Mouse (Mus musculus): Measurements from ENCODE around the gene Sgip1. TPM values are rescaled to one million over a fixed set of nuclear protein-coding genes. Genes with fewer than 3 reads are reported as not detected.

Sgip1 gene
- polyA plus RNA-seq, 1 experiment from 2014 or later: 8.6 TPM

GRCm38 (mm10) chr4:102959409-102959808 lies 218.3 kb downstream of the Sgip1 start:
- Histone ChIP-seq H3K27ac (ENCODE audit: low read length) (no peak overlapping the region), H3K9me3 (ENCODE audit: low read length) (no peaks in the 10 kb centered on the region), H3K4me3 (ENCODE audit: low read length) (no peak overlapping the region), H3K9ac (replicated peaks; ENCODE audit: low read length) (no peak overlapping the region), H3K4me2 (replicated peaks; ENCODE audit: low read depth, low read length) (no peak overlapping the region), H3K27me3 (ENCODE audit: insufficient read depth, low read length) (no peaks in the 10 kb centered on the region), H3K36me3 (ENCODE audit: insufficient read depth, low read length) (no peaks in the 10 kb centered on the region), H3K4me1 (ENCODE audit: insufficient read depth, low read length) (no peaks in the 10 kb centered on the region)
- 86% methylated on average over 5 of the region's 5 CpGs for WGBS
- ATAC-seq (ENCODE audit: low FRiP score, low TSS enrichment): no peak

GRCm38 (mm10) chr4:102964174-102964573 lies 223.1 kb downstream of the Sgip1 start:
- H3K36me3 ChIP-seq (ENCODE audit: insufficient read depth, low read length): no peaks in the 10 kb centered on the region
- H3K4me1 ChIP-seq (ENCODE audit: insufficient read depth, low read length): no peaks in the 10 kb centered on the region
- ATAC-seq (ENCODE audit: low FRiP score, low TSS enrichment): no peak
- WGBS: 61% methylated on average over 3 of the region's 3 CpGs
- no peak overlapping the region for H3K9ac ChIP-seq (replicated peaks; ENCODE audit: low read length)
- H3K27ac ChIP-seq (ENCODE audit: low read length): no peak overlapping the region
- no peak overlapping the region for H3K4me3 ChIP-seq (ENCODE audit: low read length)
- no peak overlapping the region for H3K4me2 ChIP-seq (replicated peaks; ENCODE audit: low read depth, low read length)
- no peaks in the 10 kb centered on the region for H3K27me3 ChIP-seq (ENCODE audit: insufficient read depth, low read length)
- H3K9me3 ChIP-seq (ENCODE audit: low read length): no peaks in the 10 kb centered on the region

- no peak overlapping the region for H3K4me2 ChIP-seq (replicated peaks; ENCODE audit: low read depth, low read length)
- H3K27ac ChIP-seq (ENCODE audit: low read length): no peak overlapping the region
- no peak overlapping the region for H3K4me3 ChIP-seq (ENCODE audit: low read length)
- 56% methylated on average over 15 of the region's 15 CpGs for WGBS
- no peaks in the 10 kb centered on the region for H3K9me3 ChIP-seq (ENCODE audit: low read length)
- no peaks in the 10 kb centered on the region for H3K27me3 ChIP-seq (ENCODE audit: insufficient read depth, low read length)
- H3K4me1 ChIP-seq (ENCODE audit: insufficient read depth, low read length): no peaks in the 10 kb centered on the region
- H3K36me3 ChIP-seq (ENCODE audit: insufficient read depth, low read length): no peaks in the 10 kb centered on the region
- H3K9ac ChIP-seq (replicated peaks; ENCODE audit: low read length): no peak overlapping the region
- ATAC-seq (ENCODE audit: low FRiP score, low TSS enrichment): no peak
Observed at GRCm38 (mm10) chr4:102967811-102968210, 226.7 kb downstream of the Sgip1 start.

GRCm38 (mm10) chr4:102969599-102969998 lies 228.5 kb downstream of the Sgip1 start:
- 93% methylated on average over 5 of the region's 5 CpGs for WGBS
- H3K4me3 ChIP-seq (ENCODE audit: low read length): no peak overlapping the region
- no peaks in the 10 kb centered on the region for H3K36me3 ChIP-seq (ENCODE audit: insufficient read depth, low read length)
- ATAC-seq (ENCODE audit: low FRiP score, low TSS enrichment): no peak
- H3K4me1 ChIP-seq (ENCODE audit: insufficient read depth, low read length): no peaks in the 10 kb centered on the region
- no peak overlapping the region for H3K4me2 ChIP-seq (replicated peaks; ENCODE audit: low read depth, low read length)
- no peak overlapping the region for H3K9ac ChIP-seq (replicated peaks; ENCODE audit: low read length)
- H3K27me3 ChIP-seq (ENCODE audit: insufficient read depth, low read length): no peaks in the 10 kb centered on the region
- H3K9me3 ChIP-seq (ENCODE audit: low read length): no peaks in the 10 kb centered on the region
- H3K27ac ChIP-seq (ENCODE audit: low read length): no peak overlapping the region

- H3K9ac ChIP-seq (replicated peaks; ENCODE audit: low read length): no peak overlapping the region
- H3K27ac ChIP-seq (ENCODE audit: low read length): no peak overlapping the region
- H3K4me1 ChIP-seq (ENCODE audit: insufficient read depth, low read length): no peaks in the 10 kb centered on the region; the same call in 1 of the 2 replicates
- no peaks in the 10 kb centered on the region for H3K27me3 ChIP-seq (ENCODE audit: insufficient read depth, low read length)
- no peak for ATAC-seq (ENCODE audit: low FRiP score, low TSS enrichment)
- no peak overlapping the region for H3K4me2 ChIP-seq (replicated peaks; ENCODE audit: low read depth, low read length)
- no peaks in the 10 kb centered on the region for H3K36me3 ChIP-seq (ENCODE audit: insufficient read depth, low read length)
- H3K9me3 ChIP-seq (ENCODE audit: low read length): no peaks in the 10 kb centered on the region
- no peak overlapping the region for H3K4me3 ChIP-seq (ENCODE audit: low read length)
- WGBS: 74% methylated on average over 5 of the region's 5 CpGs
Observed at GRCm38 (mm10) chr4:102971159-102971558, 230.1 kb downstream of the Sgip1 start.

- no peaks in the 10 kb centered on the region for H3K9me3 ChIP-seq (ENCODE audit: low read length)
- no peak overlapping the region for H3K4me2 ChIP-seq (replicated peaks; ENCODE audit: low read depth, low read length)
- no peak overlapping the region for H3K9ac ChIP-seq (replicated peaks; ENCODE audit: low read length)
- H3K4me3 ChIP-seq (ENCODE audit: low read length): no peak overlapping the region
- no peak overlapping the region for H3K27ac ChIP-seq (ENCODE audit: low read length)
- no peaks in the 10 kb centered on the region; the same call in 1 of the 2 replicates for H3K4me1 ChIP-seq (ENCODE audit: insufficient read depth, low read length)
- 84% methylated on average over 3 of the region's 3 CpGs for WGBS
- ATAC-seq (ENCODE audit: low FRiP score, low TSS enrichment): no peak
- H3K36me3 ChIP-seq (ENCODE audit: insufficient read depth, low read length): no peaks in the 10 kb centered on the region
- H3K27me3 ChIP-seq (ENCODE audit: insufficient read depth, low read length): no peaks in the 10 kb centered on the region
Observed at GRCm38 (mm10) chr4:102972071-102972470, 231.0 kb downstream of the Sgip1 start.

GRCm38 (mm10) chr4:102974172-102974571 lies 233.1 kb downstream of the Sgip1 start:
- Histone ChIP-seq H3K9me3 (ENCODE audit: low read length) (no peaks in the 10 kb centered on the region), H3K27me3 (ENCODE audit: insufficient read depth, low read length) (peaks cover 6% of the 10 kb centered on the region; the same call in 1 of the 2 replicates), H3K27ac (ENCODE audit: low read length) (no peak overlapping the region), H3K4me2 (replicated peaks; ENCODE audit: low read depth, low read length) (no peak overlapping the region), H3K4me3 (ENCODE audit: low read length) (no peak overlapping the region), H3K4me1 (ENCODE audit: insufficient read depth, low read length) (peaks cover 12% of the 10 kb centered on the region; the same call in 1 of the 2 replicates), H3K9ac (replicated peaks; ENCODE audit: low read length) (no peak overlapping the region), H3K36me3 (ENCODE audit: insufficient read depth, low read length) (no peaks in the 10 kb centered on the region)
- 69% methylated on average over 5 of the region's 5 CpGs for WGBS
- no peak for ATAC-seq (ENCODE audit: low FRiP score, low TSS enrichment)

GRCm38 (mm10) chr4:102976290-102977275 lies 235.5 kb downstream of the Sgip1 start:
- H3K9me3 ChIP-seq (ENCODE audit: low read length): no peaks in the 10 kb centered on the region
- H3K4me1 ChIP-seq (ENCODE audit: insufficient read depth, low read length): peaks cover 12% of the 10 kb centered on the region; the same call in 1 of the 2 replicates
- 46% methylated on average over 12 of the region's 12 CpGs for WGBS
- H3K9ac ChIP-seq (replicated peaks; ENCODE audit: low read length): no peak overlapping the region
- H3K4me2 ChIP-seq (replicated peaks; ENCODE audit: low read depth, low read length): no peak overlapping the region
- no peak overlapping the region for H3K27ac ChIP-seq (ENCODE audit: low read length)
- H3K36me3 ChIP-seq (ENCODE audit: insufficient read depth, low read length): no peaks in the 10 kb centered on the region
- no peak for ATAC-seq (ENCODE audit: low FRiP score, low TSS enrichment)
- no peak overlapping the region for H3K4me3 ChIP-seq (ENCODE audit: low read length)
- peaks cover 6% of the 10 kb centered on the region; the same call in 1 of the 2 replicates for H3K27me3 ChIP-seq (ENCODE audit: insufficient read depth, low read length)

GRCm38 (mm10) chr4:102977778-102978321 lies 236.8 kb downstream of the Sgip1 start:
- no peaks in the 10 kb centered on the region for H3K36me3 ChIP-seq (ENCODE audit: insufficient read depth, low read length)
- peaks cover 12% of the 10 kb centered on the region; the same call in 1 of the 2 replicates for H3K4me1 ChIP-seq (ENCODE audit: insufficient read depth, low read length)
- peak overlapping the region; percentile 21; the same call in 1 of the 2 replicates for H3K4me3 ChIP-seq (ENCODE audit: low read length)
- 11% methylated on average over 16 of the region's 16 CpGs for WGBS
- H3K27me3 ChIP-seq (ENCODE audit: insufficient read depth, low read length): peaks cover 6% of the 10 kb centered on the region; the same call in 1 of the 2 replicates
- ATAC-seq (ENCODE audit: low FRiP score, low TSS enrichment): no peak
- no peak overlapping the region for H3K9ac ChIP-seq (replicated peaks; ENCODE audit: low read length)
- H3K9me3 ChIP-seq (ENCODE audit: low read length): no peaks in the 10 kb centered on the region
- no peak overlapping the region for H3K27ac ChIP-seq (ENCODE audit: low read length)
- peak overlapping the region; percentile 58 for H3K4me2 ChIP-seq (replicated peaks; ENCODE audit: low read depth, low read length)
